Mouse (Mus musculus) stomach, postnatal 0 days (tissue): Measurements from ENCODE around the gene Rnps1.

Experiments
- CTCF ChIP-seq: IDR thresholded peaks from 2 replicates; pipeline ENCODE4 v1.5.1; 2016; ENCODE audit warnings: antibody characterized with exemption, low read depth, mild to moderate bottlenecking, moderate library complexity
- EP300 ChIP-seq: optimal IDR thresholded peaks from 2 replicates; pipeline ENCODE3; 2016; ENCODE audit warnings: antibody characterized with exemption

GRCm38 (mm10) chr17:24365863-24366262, 48.5 kb upstream of the Rnps1 start:
- TF ChIP-seq CTCF, result no peak
- TF ChIP-seq EP300, result no peak
